In the genomic region with DNA sequence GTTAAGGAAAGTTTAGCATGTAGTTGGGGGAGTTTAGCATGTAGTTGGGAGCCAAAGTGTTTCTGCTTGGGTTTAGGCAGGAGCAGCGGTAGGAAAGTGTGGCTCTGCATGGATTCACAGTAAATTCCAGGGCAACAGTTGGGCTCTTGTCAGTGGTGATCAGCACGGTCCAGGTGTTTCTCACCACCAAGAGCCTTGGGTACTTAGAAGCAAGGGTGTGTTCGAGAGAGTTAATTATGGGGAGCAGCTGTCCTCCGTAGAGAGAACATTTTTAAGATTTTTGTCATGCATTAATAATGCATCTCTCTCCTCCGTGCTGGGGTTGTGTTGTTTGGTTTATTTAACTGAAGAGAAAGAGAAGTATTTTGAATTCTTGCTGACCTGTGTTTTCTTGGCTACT, we compare ENCODE assay signal across 24 mouse cellular contexts.
"Had no signal": no experiment of that assay in that cellular context is flagged by ENCODE, and none has a peak within 500 bp of the region (broad histone marks: within the 10 kb centered on the region; RNA-seq: fewer than 3 reads in every experiment).

No protein-coding gene starts in this region.

- H3K27me3 ChIP-seq: heart, embryonic 12.5 days; hindbrain, embryonic 12.5 days; intestine, embryonic 15.5 days; limb, embryonic 12.5 days; limb, embryonic 15.5 days; liver, embryonic 12.5 days had no signal

- ATAC-seq: hindbrain, embryonic 16.5 days; inflammation-experienced regulatory T-cells, adult 6 months; intestine, embryonic 15.5 days; intestine, postnatal 0 days; liver, embryonic 12.5 days had no signal

- H3K36me3 ChIP-seq: heart, embryonic 10.5 days; heart, embryonic 12.5 days; hindbrain, embryonic 10.5 days; hindbrain, embryonic 12.5 days; intestine, embryonic 15.5 days; limb, embryonic 12.5 days; limb, embryonic 15.5 days; liver, embryonic 12.5 days had no signal

- DNase-seq: gastrocnemius, adult 2 months; gastrocnemius, postnatal 10 days; gastrocnemius, postnatal 25 days; heart, adult 18-20 months; heart, postnatal 10 days; heart, postnatal 4 days; kidney, adult 18-20 months; kidney, adult 8-10 months; kidney, postnatal 14 days; layer of hippocampus, postnatal 36 days; left cerebral cortex, postnatal 4 days had no signal

- H3K4me2 ChIP-seq: heart, embryonic 12.5 days; hindbrain, embryonic 12.5 days; hindbrain, embryonic 14.5 days; intestine, embryonic 15.5 days; limb, embryonic 12.5 days; limb, embryonic 15.5 days; liver, embryonic 12.5 days had no signal

- H3K9ac ChIP-seq: heart, embryonic 12.5 days; hindbrain, embryonic 12.5 days; hindbrain, embryonic 14.5 days; intestine, embryonic 15.5 days; limb, embryonic 12.5 days; limb, embryonic 15.5 days; liver, embryonic 12.5 days had no signal

- H3K4me3 ChIP-seq: gastrocnemius, adult 2 months; heart, embryonic 10.5 days; heart, embryonic 12.5 days; hindbrain, embryonic 10.5 days; hindbrain, embryonic 12.5 days; intestine, embryonic 15.5 days; layer of hippocampus, adult 2 months; limb, embryonic 12.5 days; limb, embryonic 15.5 days; liver, embryonic 12.5 days had no signal

- H3K27ac ChIP-seq: heart, embryonic 10.5 days; hindbrain, embryonic 10.5 days; hindbrain, embryonic 12.5 days; hindbrain, embryonic 14.5 days; intestine, embryonic 15.5 days; layer of hippocampus, adult 2 months; limb, embryonic 12.5 days; limb, embryonic 15.5 days; liver, embryonic 12.5 days had no signal

- H3K9me3 ChIP-seq: heart, embryonic 10.5 days; heart, embryonic 12.5 days; hindbrain, embryonic 10.5 days; hindbrain, embryonic 12.5 days; intestine, embryonic 15.5 days; limb, embryonic 12.5 days; limb, embryonic 15.5 days; liver, embryonic 12.5 days had no signal
